Mouse (Mus musculus) left cerebral cortex, postnatal 36 days (tissue): Measurements from ENCODE around the gene Frmpd3. TPM values are rescaled to one million over a fixed set of nuclear protein-coding genes. Genes with fewer than 3 reads are reported as not detected.

ENCODE experiments used
- DNase-seq, 2 experiments: peaks; one replicate each; pipeline ENCODE4 v3.0.0; 2021 to 2022; ENCODE audit warnings: low spot score in 2 of 2, mixed read lengths in 1 of 2
- intact Hi-C: fragments of 180-260 bp; cut with DNase I; formaldehyde crosslinking; loops from one replicate; pipeline ENCODE4 v1.15.1; 2025
- microRNA-seq: library from miRNA; unstranded; fragments of <30 nt; microRNA quantifications from one replicate; pipeline ENCODE4 v1.2.0, GENCODE M21; 2022
- total RNA-seq, 2 experiments: library from RNA; stranded (reverse); gene quantifications; 2 replicates each; pipeline ENCODE4 v1.2.3; 2021

The Frmpd3 gene
- total RNA-seq, 2 experiments from 2014 or later = 28.2 to 28.3 TPM

DNA sequence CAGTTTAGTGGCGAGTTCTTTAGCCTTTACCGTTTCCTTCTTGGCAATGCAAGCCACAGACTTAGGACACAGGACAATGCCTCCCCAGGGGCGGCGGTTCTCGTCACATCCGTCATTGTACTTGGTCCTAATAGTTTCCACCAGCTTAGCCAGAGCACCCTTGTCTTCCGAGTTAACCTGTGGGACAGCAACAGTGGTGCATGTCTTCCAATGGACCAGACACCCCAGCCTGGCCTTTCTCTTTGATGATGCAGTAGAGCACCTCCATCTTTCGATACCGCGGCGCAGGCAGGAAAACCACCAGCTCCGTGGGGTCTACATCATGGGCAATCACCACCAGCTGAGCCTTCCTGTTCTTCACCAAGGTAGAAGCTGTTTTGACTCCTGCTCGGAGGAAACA, 103.5 kb downstream of the Frmpd3 start:
- no peak for DNase-seq
- intact Hi-C loops = no loop called here

DNA sequence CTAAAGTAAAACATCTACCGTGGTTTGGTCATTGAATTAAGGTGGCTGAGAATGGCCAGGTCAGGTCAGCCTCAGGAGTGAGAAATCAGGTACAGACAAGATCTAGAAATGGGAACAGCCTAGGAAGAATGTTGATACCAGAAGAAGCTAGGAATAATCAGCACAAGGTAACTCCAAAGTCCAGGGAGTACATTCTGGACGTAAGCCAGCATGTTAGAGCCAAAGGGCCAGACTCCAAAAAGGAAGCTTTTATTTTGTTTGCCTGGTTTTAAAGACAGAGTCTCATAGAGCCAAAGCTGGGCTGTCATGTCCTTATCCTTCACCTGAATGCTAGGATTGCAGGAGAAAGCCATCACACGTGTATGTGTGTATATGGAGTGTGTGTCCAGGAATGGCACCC, 108.0 kb downstream of the Frmpd3 start:
- no peak for DNase-seq
- intact Hi-C loops = no loop called here

DNA sequence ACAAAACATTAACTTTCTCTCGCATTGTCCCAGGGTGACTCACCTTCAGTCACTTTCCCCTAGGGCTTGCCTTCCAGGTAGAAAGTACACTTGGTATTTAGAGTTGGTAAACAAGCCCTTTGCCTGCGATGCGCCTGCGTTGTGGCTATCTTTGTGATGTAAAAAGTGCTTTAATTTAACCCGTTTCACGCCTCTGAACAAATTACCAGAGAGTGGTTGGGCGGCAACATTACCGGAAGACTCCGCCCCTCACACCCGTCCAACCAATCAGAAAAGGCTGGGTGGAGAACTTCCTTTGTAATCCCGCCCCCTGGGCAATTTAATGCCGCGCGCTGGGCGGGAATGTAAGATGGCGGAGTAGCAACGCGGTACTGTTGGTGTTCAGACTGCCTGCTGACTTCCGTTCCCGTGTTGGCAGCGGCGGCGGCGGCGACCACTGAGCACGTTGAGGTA, 114.2 kb downstream of the Frmpd3 start, which contains the start of gene Prps1:
TSS of gene Prps1 (plus strand) at position 335 of the 453 bp plus-strand sequence.
- DNase-seq = peak; percentile 77 to 81
- intact Hi-C loops = no loop called here

DNA sequence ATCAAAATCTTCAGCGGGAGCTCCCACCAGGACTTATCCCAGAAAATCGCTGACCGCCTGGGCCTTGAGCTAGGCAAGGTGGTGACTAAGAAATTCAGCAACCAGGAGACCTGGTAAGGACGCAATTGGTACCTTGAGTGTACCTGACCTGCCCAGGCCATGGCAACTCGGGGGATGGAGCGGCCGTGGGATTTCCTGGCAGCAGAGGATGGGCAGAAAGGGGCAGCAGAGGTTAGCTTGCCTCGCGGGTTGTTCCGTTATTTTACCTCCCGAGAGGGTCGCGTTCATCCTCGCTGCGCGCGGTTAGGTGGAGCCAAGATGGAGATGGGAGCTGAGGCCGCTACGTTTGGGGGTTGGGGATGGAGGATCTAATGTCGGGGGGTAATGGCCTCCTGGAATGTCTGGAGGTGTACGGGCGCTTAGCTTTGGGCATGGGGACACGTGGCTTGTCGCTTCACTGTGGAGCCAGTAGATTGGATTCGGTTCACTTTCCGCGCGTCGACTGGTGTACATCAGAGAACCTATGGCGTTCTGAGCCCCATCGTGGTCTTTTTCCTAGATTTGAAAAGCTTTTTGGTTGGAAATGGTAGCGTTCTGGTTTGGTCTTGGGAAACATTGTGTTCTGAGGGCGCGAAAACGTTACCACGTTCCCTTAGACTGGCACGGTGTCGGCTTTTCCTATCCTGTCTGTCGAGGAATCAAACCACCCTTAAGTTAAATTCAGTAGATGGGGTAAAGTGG, 114.9 kb downstream of the Frmpd3 start:
- DNase-seq = no peak
- intact Hi-C loops = no loop called here

DNA sequence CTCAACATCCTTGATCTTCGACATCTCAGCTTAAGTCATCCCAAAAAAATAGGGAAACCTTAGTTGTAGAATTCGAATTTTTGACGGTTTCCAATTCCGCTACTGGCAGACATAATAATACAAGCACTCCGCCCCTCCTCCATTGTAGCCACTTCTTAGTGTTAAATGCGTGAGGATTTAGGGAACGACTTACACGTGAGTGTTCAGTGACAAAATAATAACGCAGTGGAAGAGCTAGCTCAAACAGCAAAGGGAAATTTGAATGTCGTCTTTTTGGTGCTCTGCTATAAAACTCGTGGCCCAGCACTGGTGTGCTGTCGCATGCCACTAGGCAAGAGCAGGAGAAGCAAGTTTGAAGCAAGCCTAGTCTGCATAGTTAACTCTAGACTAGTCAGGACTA, 115.4 kb downstream of the Frmpd3 start:
- no peak for DNase-seq
- intact Hi-C loops = no loop called here

DNA sequence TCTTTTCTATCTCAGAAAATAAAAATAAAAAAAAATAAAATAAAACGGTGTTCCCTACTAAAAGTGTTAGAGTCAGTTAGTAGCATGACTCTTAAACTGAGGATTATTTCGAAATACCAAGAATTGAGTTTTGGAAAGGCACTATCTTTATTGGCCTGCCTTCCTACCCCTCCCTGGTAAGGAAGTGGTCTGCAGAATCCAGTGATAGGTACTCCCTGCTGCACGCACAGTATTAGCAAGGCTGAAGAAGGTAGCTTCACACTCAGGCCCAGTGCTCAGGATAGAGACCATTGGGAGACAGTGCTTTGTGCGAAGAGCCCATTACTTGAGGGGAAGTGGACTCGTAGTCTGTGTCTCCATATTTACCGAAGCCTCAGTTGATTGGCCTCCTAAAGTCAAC, 136.2 kb downstream of the Frmpd3 start:
- intact Hi-C loops = no loop called here
- no peak for DNase-seq

DNA sequence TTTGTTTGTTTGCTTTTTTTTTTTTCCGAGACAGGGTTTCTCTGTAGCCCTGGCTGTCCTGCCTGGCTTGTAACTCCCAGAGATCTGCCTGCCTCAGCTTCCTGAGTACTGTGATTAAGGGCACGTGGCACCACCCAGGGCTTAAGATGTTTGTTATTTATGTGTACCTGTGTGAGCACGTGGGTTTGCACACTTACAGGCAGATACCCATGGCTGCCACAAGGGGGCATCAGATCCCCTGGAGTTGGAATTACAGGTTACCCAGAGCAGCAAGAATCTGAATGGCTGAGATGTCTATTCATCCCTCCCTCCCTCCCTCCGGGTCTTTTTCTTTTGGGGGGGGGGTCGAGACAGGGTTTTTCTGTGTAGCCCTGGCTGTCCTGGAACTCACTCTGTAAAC, 137.1 kb downstream of the Frmpd3 start:
- DNase-seq = peak in 1 of 2 experiments; percentile 4
- intact Hi-C loops = no loop called here

Small RNA genes within 50 kb of the gene (microRNA-seq; reads per million reads assigned to microRNA genes)
- gene Mir3475 = 306 reads per million, percentile 66 among the genes with 10 or more reads in this experiment

Other genes starting within 250 kb of the Frmpd3 start
- 10 to 100 TPM; 63.9 to 76.4 TPM for gene Prps1, start 114.3 kb downstream of the Frmpd3 start, total RNA-seq